Mouse (Mus musculus) CD4-positive, CD25-positive, alpha-beta regulatory T cell, adult 4 months (primary cell): ENCODE results near the gene Mblac1. TPM values are rescaled to one million over a fixed set of nuclear protein-coding genes. Genes with fewer than 3 reads are reported as not detected.
A peak's percentile ranks its signal among the peaks of the same experiment; 100 is the strongest.

ENCODE experiments used
- ATAC-seq: one replicate; pipeline ENCODE4 v1.8.0; 2017
- polyA plus RNA-seq, 2 experiments: library from polyadenylated mRNA; unstranded; fragments of 100-300 nt; shearing (Covaris generic); gene quantifications; one replicate each; pipeline ENCODE4 v1.2.1; 2017

Mblac1 gene
- not detected for polyA plus RNA-seq

- ATAC-seq, result peak; percentile 70
Measured at GRCm38 (mm10) chr5:138193771-138194727, at the start of gene Mblac1. Gene Mblac1 (plus strand): TSS chr5:138194314.

DNA sequence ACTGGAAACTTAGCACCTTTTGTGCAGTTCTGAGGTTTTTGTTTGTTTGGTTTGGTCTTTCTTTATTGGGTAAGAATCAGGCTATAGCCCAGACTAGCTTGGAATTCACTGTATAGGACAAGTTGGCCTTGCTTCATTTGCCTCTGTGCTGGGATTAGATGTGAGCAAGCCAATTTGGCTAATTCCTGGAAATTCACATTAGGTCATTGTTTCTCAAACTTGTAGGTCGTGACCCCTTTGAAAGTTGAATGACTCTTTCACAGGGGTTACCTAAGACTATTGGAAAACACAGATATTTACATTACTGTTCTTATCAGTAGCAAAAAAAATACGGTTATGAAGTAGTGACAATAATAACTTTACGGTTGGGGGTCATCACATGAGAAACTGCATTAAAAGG, 39.7 kb upstream of the Mblac1 start:
- ATAC-seq, result no peak

DNA sequence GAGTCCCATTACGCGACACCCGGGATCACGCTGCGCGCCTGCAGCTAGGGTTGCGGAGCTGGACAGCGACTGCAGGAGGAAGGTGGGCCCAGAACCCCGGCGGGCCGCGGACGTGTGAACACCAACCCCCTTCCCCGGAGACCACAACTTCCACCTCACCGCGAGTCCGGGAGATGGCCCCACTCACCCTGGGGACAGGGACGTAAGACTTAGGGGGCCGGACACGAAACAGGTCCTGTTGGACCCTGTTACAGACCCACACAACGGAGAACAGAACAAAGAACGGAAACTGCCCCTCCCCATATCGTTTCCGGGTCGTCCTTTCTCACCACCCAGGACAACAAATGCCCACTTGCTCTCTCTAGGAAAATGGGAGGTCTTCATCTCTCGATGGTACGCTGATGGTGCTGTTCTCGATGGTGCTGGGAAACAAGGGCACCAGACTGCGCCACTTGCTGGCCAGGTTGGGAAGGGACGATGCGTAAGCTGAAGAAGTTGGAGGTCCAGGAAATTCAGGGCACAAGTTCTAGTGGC, 38.6 kb upstream of the Mblac1 start, which contains the start of gene Zfp113:
Gene Zfp113, minus strand, starts transcription at position 302 of the 534 bp plus-strand sequence.
- peak; percentile 98 for ATAC-seq

DNA sequence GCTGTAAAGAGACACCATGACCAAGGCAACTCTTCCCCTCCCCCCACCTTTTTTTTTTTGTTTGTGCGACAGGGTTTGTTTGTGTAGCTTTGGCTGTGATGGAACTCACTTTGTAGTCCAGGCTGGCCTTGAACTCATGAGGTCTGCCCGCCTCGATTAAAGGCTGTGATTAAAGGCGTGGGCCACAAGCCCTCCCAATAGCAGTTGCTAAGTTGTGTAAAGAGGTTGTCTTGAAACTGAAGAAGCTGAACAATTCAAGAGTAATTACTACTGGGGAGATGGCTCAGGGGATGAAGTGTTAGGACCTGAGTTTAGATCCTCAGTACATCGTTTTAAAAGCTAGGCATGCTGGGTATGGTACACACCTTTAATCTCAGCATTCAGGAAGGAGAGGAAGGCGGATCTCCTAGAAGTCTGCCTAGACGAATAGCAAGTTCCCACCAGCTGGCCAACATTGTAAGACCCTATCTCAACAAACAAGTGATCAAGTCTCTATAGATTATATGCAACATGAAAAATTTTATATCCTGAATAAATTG, 33.8 kb upstream of the Mblac1 start:
- no peak for ATAC-seq

DNA sequence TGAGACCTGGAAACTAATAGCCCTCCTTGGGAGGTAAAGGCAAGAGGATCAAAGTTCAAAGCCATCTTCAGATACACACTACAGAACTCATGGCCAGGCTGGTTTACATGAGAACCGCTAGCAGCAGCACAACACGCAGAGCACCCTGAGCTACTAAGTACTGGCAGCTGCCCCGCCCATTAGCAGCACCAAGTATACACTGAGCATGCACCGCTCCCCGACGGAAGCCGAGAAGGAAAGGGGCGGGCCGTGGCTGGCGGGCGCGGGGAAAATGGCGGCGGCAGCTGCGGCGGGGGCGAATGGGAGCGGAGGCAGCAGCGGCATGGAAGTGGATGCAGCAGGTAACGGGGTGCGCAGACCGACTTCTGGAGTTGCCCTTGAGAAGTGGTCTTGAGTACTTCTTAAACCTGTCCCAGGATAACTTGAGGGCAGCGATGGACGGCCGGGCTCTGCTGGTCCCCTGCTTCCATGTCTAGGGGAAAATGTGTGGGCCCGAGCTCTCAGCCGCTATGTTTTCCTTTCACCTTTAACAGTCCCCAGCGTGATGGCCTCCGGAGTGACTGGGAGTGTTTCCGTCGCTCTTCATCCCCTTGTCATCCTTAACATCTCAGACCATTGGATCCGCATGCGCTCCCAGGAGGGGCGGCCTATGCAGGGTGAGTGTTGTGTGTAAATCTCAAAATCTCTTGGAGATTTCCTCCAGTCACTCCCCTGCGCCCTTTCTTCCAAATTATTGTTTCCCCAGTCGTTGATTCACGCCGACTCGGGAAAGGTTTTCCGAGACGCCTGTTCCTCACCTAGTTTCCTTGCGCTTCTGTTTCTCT, 33.1 kb upstream of the Mblac1 start, which contains the start of gene Cops6:
Gene Cops6, plus strand, starts transcription at position 230 of the 824 bp plus-strand sequence.
- peak; percentile 97 for ATAC-seq

DNA sequence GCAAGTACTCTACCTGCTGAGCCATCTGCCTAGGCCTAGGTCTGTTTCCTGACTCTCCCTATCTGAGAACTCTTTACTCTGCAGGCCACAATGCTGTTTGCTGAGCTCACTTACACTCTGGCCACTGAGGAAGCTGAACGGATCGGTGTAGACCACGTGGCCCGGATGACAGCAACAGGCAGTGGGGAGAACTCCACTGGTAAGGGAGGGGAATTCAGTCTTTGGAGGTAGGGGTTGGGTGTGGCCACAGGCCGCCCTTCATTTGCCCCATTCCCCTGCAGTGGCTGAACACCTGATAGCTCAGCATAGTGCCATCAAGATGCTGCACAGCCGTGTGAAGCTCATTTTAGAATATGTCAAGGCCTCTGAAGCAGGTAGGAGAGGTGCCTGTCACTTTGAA, 31.1 kb upstream of the Mblac1 start:
- ATAC-seq, result no peak

GRCm38 (mm10) chr5:138163610-138164009, 30.5 kb upstream of the Mblac1 start:
- no peak for ATAC-seq

- ATAC-seq, result no peak
Measured at GRCm38 (mm10) chr5:138165594-138165993, 28.5 kb upstream of the Mblac1 start.

- peak; percentile 59 for ATAC-seq
Measured at GRCm38 (mm10) chr5:138170936-138171561, 23.1 kb upstream of the Mblac1 start.

- ATAC-seq, result peak; percentile 93
Measured at GRCm38 (mm10) chr5:138171695-138172491, 22.2 kb upstream of the Mblac1 start, which contains the start of the genes Ap4m1 and Mcm7. Gene Ap4m1 (plus strand): TSS chr5:138172002. Gene Mcm7 (minus strand): TSS chr5:138172422.

- ATAC-seq, result no peak
Measured at GRCm38 (mm10) chr5:138173217-138173616, 20.9 kb upstream of the Mblac1 start.

DNA sequence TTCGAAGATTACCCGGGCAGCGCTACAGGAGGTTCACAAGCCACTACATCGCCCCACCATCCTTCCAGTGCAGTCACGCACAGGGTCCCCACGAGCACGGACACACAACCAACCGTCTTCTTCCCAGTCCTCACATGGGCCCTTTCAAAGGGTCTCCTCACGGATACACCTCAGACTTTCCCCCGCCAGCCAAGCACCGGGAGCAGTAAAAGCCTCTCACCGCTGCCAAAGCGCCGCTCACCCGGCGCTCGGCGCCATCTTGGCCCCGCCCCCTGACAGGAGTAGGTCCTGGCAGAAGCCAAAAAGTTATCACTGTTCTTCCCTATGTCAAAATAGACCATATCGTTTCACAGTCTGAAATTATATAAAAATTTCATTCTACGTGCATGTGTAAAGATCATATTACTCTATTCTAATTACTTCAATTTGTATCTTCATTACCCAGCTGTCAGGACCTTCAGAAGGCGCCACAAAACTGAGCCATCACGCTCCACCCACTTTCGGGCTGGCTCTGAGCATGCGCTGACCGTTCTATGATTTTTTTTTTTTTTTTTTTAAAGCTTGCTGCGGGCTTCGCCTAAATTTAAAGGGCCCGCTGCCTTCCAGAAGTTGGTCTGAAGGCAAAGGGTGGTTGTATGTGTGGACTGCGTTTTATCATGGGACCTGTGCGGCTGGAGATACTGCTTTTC, 7.0 kb upstream of the Mblac1 start, which contains the start of the genes Taf6 and Cnpy4:
Gene Taf6, minus strand, starts transcription at position 502 of the 689 bp plus-strand sequence.
Gene Cnpy4, plus strand, starts transcription at position 536 of the 689 bp plus-strand sequence.
- peak; percentile 76 for ATAC-seq

DNA sequence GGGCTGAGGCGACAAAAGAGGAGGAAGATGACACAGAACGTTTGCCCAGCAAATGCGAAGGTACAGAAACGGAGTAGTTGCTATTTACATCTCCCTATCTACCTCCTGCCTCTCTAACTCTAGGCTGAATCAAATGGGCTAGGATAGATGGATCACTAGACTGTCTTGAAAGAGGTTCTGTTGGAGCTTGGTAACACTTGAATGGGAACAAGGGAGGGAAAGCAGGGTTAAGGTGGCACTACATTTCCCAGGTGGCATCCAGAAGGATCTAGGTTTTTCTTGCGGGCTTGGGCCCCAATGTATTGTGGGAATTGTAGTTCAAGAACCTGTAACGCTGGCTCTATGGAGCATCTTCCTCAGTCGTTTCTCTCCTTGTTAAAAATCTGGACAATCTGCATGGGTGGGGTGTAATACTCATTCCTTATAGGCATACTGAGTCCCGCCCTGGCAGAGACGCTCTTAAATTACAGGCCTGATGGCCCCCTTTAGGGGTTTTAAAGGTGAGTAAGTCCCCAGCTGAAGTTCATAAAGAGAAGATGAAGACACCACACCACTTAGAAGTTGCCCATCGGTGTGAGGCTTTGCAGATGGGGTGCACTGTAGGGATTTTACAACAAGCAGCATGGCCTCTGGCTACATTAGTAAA, 6.3 kb upstream of the Mblac1 start:
- ATAC-seq, result peak; percentile 86

- ATAC-seq, result peak; percentile 19
Measured at GRCm38 (mm10) chr5:138194755-138195345, 736 bp downstream of the Mblac1 start.

GRCm38 (mm10) chr5:138195463-138195862, 1.3 kb downstream of the Mblac1 start:
- no peak for ATAC-seq

GRCm38 (mm10) chr5:138199576-138199975, 5.5 kb downstream of the Mblac1 start:
- ATAC-seq, result no peak

GRCm38 (mm10) chr5:138202086-138202485, 8.0 kb downstream of the Mblac1 start:
- ATAC-seq, result no peak

- no peak for ATAC-seq
Measured at GRCm38 (mm10) chr5:138207253-138207652, 13.1 kb downstream of the Mblac1 start.

DNA sequence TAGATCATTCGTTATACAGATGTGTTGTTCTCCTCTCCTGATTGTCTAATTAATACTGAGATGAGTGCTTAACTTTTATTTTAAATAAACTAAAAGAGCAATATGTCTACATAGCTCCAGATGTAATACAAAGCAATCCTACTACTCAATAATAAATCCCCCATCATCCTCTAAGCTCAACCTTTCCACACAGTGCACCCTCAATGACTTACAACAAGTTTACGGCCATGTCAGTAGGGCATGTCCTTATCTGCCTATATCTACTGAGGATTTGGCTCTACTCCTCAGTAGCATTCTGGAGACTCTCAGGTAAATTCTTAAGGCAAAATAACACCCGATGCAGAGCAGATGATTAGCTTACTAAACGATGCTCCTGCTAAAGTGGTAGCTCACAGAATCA, 13.8 kb downstream of the Mblac1 start:
- no peak for ATAC-seq
